Mouse (Mus musculus): ENCODE results near the gene Fam160a1. TPM values are rescaled to one million over a fixed set of nuclear protein-coding genes. Genes with fewer than 3 reads are reported as not detected.

Gene Fam160a1
- polyA plus RNA-seq, 1 experiment from 2014 or later = 0.85 TPM

- H3K4me1 ChIP-seq = no peaks in the 10 kb centered on the region
- no peaks in the 10 kb centered on the region for H3K9me3 ChIP-seq
- 54% methylated on average over 3 of the region's 3 CpGs for WGBS
- no peaks in the 10 kb centered on the region for H3K27me3 ChIP-seq (replicated peaks)
- H3K4me3 ChIP-seq = no peak overlapping the region
- H3K9ac ChIP-seq = no peak overlapping the region
- no peaks in the 10 kb centered on the region for H3K36me3 ChIP-seq
- no peak for ATAC-seq (ENCODE audit: low FRiP score, low read depth)
- H3K27ac ChIP-seq = no peak overlapping the region
- no peak overlapping the region for H3K4me2 ChIP-seq (replicated peaks)
Measured at GRCm38 (mm10) chr3:85773425-85773824, 43.7 kb downstream of the Fam160a1 start.

GRCm38 (mm10) chr3:85764937-85765337 is 52.2 kb downstream of the Fam160a1 start:
- Histone ChIP-seq H3K27me3 (replicated peaks) (no peaks in the 10 kb centered on the region), H3K4me1 (0 out of 2 replicates have a peak, but pooled peaks cover 11% of the 10 kb centered on the region), H3K9ac (no peak overlapping the region), H3K4me2 (replicated peaks) (no peak overlapping the region), H3K36me3 (no peaks in the 10 kb centered on the region), H3K9me3 (no peaks in the 10 kb centered on the region), H3K27ac (no peak overlapping the region), H3K4me3 (no peak overlapping the region)
- ATAC-seq (ENCODE audit: low FRiP score, low read depth) = no peak
- 58% methylated on average over 7 of the region's 7 CpGs for WGBS

- Histone ChIP-seq H3K9me3 (no peaks in the 10 kb centered on the region), H3K4me2 (replicated peaks) (peak overlapping the region; percentile 33), H3K9ac (no peak overlapping the region), H3K4me3 (no peak overlapping the region), H3K27ac (no peak overlapping the region), H3K4me1 (0 out of 2 replicates have a peak, but pooled peaks cover 11% of the 10 kb centered on the region), H3K36me3 (no peaks in the 10 kb centered on the region), H3K27me3 (replicated peaks) (no peaks in the 10 kb centered on the region)
- no peak for ATAC-seq (ENCODE audit: low FRiP score, low read depth)
- WGBS = 37% methylated on average over 18 of the region's 18 CpGs
Measured at GRCm38 (mm10) chr3:85764008-85764834, 52.9 kb downstream of the Fam160a1 start.

GRCm38 (mm10) chr3:85757944-85758343 is 59.1 kb downstream of the Fam160a1 start:
- Histone ChIP-seq H3K4me3 (no peak overlapping the region), H3K27ac (no peak overlapping the region), H3K27me3 (replicated peaks) (no peaks in the 10 kb centered on the region), H3K4me2 (replicated peaks) (no peak overlapping the region), H3K9ac (no peak overlapping the region), H3K9me3 (no peaks in the 10 kb centered on the region), H3K4me1 (peaks cover 4% of the 10 kb centered on the region), H3K36me3 (no peaks in the 10 kb centered on the region)
- ATAC-seq (ENCODE audit: low FRiP score, low read depth) = no peak
- WGBS = 49% methylated on average over 2 of the region's 2 CpGs

- H3K4me2 ChIP-seq (replicated peaks) = no peak overlapping the region
- no peak overlapping the region for H3K27ac ChIP-seq
- no peak overlapping the region for H3K4me3 ChIP-seq
- ATAC-seq (ENCODE audit: low FRiP score, low read depth) = no peak
- peaks cover 4% of the 10 kb centered on the region for H3K4me1 ChIP-seq
- H3K9ac ChIP-seq = no peak overlapping the region
- 90% methylated on average over 4 of the region's 4 CpGs for WGBS
- H3K36me3 ChIP-seq = no peaks in the 10 kb centered on the region
- H3K27me3 ChIP-seq (replicated peaks) = no peaks in the 10 kb centered on the region
- no peaks in the 10 kb centered on the region for H3K9me3 ChIP-seq
Measured at GRCm38 (mm10) chr3:85757435-85757834, 59.7 kb downstream of the Fam160a1 start.

- 55% methylated on average over 4 of the region's 4 CpGs for WGBS
- H3K4me1 ChIP-seq = no peaks in the 10 kb centered on the region
- H3K9me3 ChIP-seq = no peaks in the 10 kb centered on the region
- ATAC-seq (ENCODE audit: low FRiP score, low read depth) = no peak
- H3K36me3 ChIP-seq = no peaks in the 10 kb centered on the region
- no peaks in the 10 kb centered on the region for H3K27me3 ChIP-seq (replicated peaks)
- H3K4me3 ChIP-seq = no peak overlapping the region
- H3K9ac ChIP-seq = no peak overlapping the region
- H3K27ac ChIP-seq = no peak overlapping the region
- no peak overlapping the region for H3K4me2 ChIP-seq (replicated peaks)
Measured at GRCm38 (mm10) chr3:85749348-85749747, 67.7 kb downstream of the Fam160a1 start.

- H3K27ac ChIP-seq = no peak overlapping the region
- H3K4me2 ChIP-seq (replicated peaks) = no peak overlapping the region
- H3K36me3 ChIP-seq = no peaks in the 10 kb centered on the region
- H3K4me3 ChIP-seq = no peak overlapping the region
- H3K9ac ChIP-seq = no peak overlapping the region
- ATAC-seq (ENCODE audit: low FRiP score, low read depth) = no peak
- WGBS = 32% methylated on average over 4 of the region's 4 CpGs
- no peaks in the 10 kb centered on the region for H3K27me3 ChIP-seq (replicated peaks)
- H3K4me1 ChIP-seq = no peaks in the 10 kb centered on the region
- H3K9me3 ChIP-seq = no peaks in the 10 kb centered on the region
Measured at GRCm38 (mm10) chr3:85748863-85749262, 68.2 kb downstream of the Fam160a1 start.

- H3K4me1 ChIP-seq = no peaks in the 10 kb centered on the region
- no peak for ATAC-seq (ENCODE audit: low FRiP score, low read depth)
- no peaks in the 10 kb centered on the region for H3K9me3 ChIP-seq
- 69% methylated on average over 4 of the region's 4 CpGs for WGBS
- no peak overlapping the region for H3K27ac ChIP-seq
- H3K9ac ChIP-seq = no peak overlapping the region
- no peak overlapping the region for H3K4me2 ChIP-seq (replicated peaks)
- no peaks in the 10 kb centered on the region for H3K27me3 ChIP-seq (replicated peaks)
- H3K36me3 ChIP-seq = no peaks in the 10 kb centered on the region
- no peak overlapping the region for H3K4me3 ChIP-seq
Measured at GRCm38 (mm10) chr3:85746116-85746515, 71.0 kb downstream of the Fam160a1 start.

GRCm38 (mm10) chr3:85741767-85742166 is 75.3 kb downstream of the Fam160a1 start:
- Histone ChIP-seq H3K9ac (no peak overlapping the region), H3K27ac (no peak overlapping the region), H3K36me3 (no peaks in the 10 kb centered on the region), H3K27me3 (replicated peaks) (no peaks in the 10 kb centered on the region), H3K4me1 (no peaks in the 10 kb centered on the region), H3K9me3 (no peaks in the 10 kb centered on the region), H3K4me2 (replicated peaks) (no peak overlapping the region), H3K4me3 (no peak overlapping the region)
- ATAC-seq (ENCODE audit: low FRiP score, low read depth) = no peak
- WGBS = 93% methylated on average over 3 of the region's 3 CpGs

- Histone ChIP-seq H3K4me1 (no peaks in the 10 kb centered on the region), H3K36me3 (no peaks in the 10 kb centered on the region), H3K9me3 (no peaks in the 10 kb centered on the region), H3K27ac (no peak overlapping the region), H3K4me3 (no peak overlapping the region), H3K4me2 (replicated peaks) (no peak overlapping the region), H3K27me3 (replicated peaks) (no peaks in the 10 kb centered on the region), H3K9ac (no peak overlapping the region)
- 79% methylated on average over 3 of the region's 3 CpGs for WGBS
- ATAC-seq (ENCODE audit: low FRiP score, low read depth) = no peak
Measured at GRCm38 (mm10) chr3:85738591-85738990, 78.5 kb downstream of the Fam160a1 start.

GRCm38 (mm10) chr3:85733939-85734729 is 83.0 kb downstream of the Fam160a1 start:
- Histone ChIP-seq H3K27me3 (replicated peaks) (no peaks in the 10 kb centered on the region), H3K9me3 (no peaks in the 10 kb centered on the region), H3K27ac (no peak overlapping the region), H3K4me2 (replicated peaks) (no peak overlapping the region), H3K4me3 (no peak overlapping the region), H3K4me1 (no peaks in the 10 kb centered on the region), H3K9ac (no peak overlapping the region), H3K36me3 (no peaks in the 10 kb centered on the region)
- ATAC-seq (ENCODE audit: low FRiP score, low read depth) = no peak
- WGBS = 77% methylated on average over 5 of the region's 5 CpGs

GRCm38 (mm10) chr3:85727171-85727570 is 89.9 kb downstream of the Fam160a1 start:
- no peak for ATAC-seq (ENCODE audit: low FRiP score, low read depth)
- Histone ChIP-seq H3K4me1 (no peaks in the 10 kb centered on the region), H3K4me2 (replicated peaks) (no peak overlapping the region), H3K9me3 (no peaks in the 10 kb centered on the region), H3K27me3 (replicated peaks) (no peaks in the 10 kb centered on the region), H3K27ac (no peak overlapping the region), H3K9ac (no peak overlapping the region), H3K4me3 (no peak overlapping the region), H3K36me3 (no peaks in the 10 kb centered on the region)
- 45% methylated on average over 2 of the region's 2 CpGs for WGBS
